Mouse (Mus musculus): ENCODE measurements around the gene Tex12. TPM values are rescaled to one million over a fixed set of nuclear protein-coding genes. Genes with fewer than 3 reads are reported as not detected.

Gene Tex12
- polyA plus RNA-seq, 1 experiment from 2014 or later, result not detected

- Histone ChIP-seq H3K27ac (replicated peaks; ENCODE audit: low read depth, low read length) (no peak overlapping the region), H3K27me3 (ENCODE audit: control insufficient read depth, insufficient read depth, low read length) (no peaks in the 10 kb centered on the region), H3K4me2 (ENCODE audit: low read depth, severe bottlenecking) (no peak overlapping the region), H3K9ac (ENCODE audit: low read length) (no peak overlapping the region), H3K9me3 (ENCODE audit: control insufficient read depth, low read length) (no peaks in the 10 kb centered on the region), H3K4me1 (ENCODE audit: control insufficient read depth, insufficient read depth, low read length) (no peaks in the 10 kb centered on the region), H3K4me3 (ENCODE audit: low read depth, low read length) (no peak overlapping the region), H3K36me3 (ENCODE audit: control insufficient read depth, insufficient read depth, low read length) (no peaks in the 10 kb centered on the region)
- ATAC-seq (ENCODE audit: insufficient number of reproducible peaks, low FRiP score, low TSS enrichment, low read depth) (no peak), DNase-seq (ENCODE audit: low spot score) (peak; percentile 51)
- 10% methylated on average over 2 of the region's 2 CpGs for WGBS
Measured at GRCm38 (mm10) chr9:50518781-50519180, 42.3 kb downstream of the Tex12 start.

- H3K4me3 ChIP-seq (ENCODE audit: low read depth, low read length), result no peak overlapping the region
- H3K9ac ChIP-seq (ENCODE audit: low read length), result no peak overlapping the region
- H3K9me3 ChIP-seq (ENCODE audit: control insufficient read depth, low read length), result no peaks in the 10 kb centered on the region
- no peaks in the 10 kb centered on the region for H3K36me3 ChIP-seq (ENCODE audit: control insufficient read depth, insufficient read depth, low read length)
- 88% methylated on average over 5 of the region's 5 CpGs for WGBS
- ATAC-seq (ENCODE audit: insufficient number of reproducible peaks, low FRiP score, low TSS enrichment, low read depth) (no peak), DNase-seq (ENCODE audit: low spot score) (no peak)
- no peaks in the 10 kb centered on the region for H3K4me1 ChIP-seq (ENCODE audit: control insufficient read depth, insufficient read depth, low read length)
- no peak overlapping the region for H3K27ac ChIP-seq (replicated peaks; ENCODE audit: low read depth, low read length)
- H3K4me2 ChIP-seq (ENCODE audit: low read depth, severe bottlenecking), result no peak overlapping the region
- H3K27me3 ChIP-seq (ENCODE audit: control insufficient read depth, insufficient read depth, low read length), result no peaks in the 10 kb centered on the region
Measured at GRCm38 (mm10) chr9:50515462-50515861, 45.7 kb downstream of the Tex12 start.

GRCm38 (mm10) chr9:50507570-50507969 lies 53.6 kb downstream of the Tex12 start:
- Histone ChIP-seq H3K27me3 (ENCODE audit: control insufficient read depth, insufficient read depth, low read length) (no peaks in the 10 kb centered on the region), H3K9ac (ENCODE audit: low read length) (no peak overlapping the region), H3K4me2 (ENCODE audit: low read depth, severe bottlenecking) (no peak overlapping the region), H3K27ac (replicated peaks; ENCODE audit: low read depth, low read length) (no peak overlapping the region), H3K9me3 (ENCODE audit: control insufficient read depth, low read length) (no peaks in the 10 kb centered on the region), H3K36me3 (ENCODE audit: control insufficient read depth, insufficient read depth, low read length) (no peaks in the 10 kb centered on the region), H3K4me1 (ENCODE audit: control insufficient read depth, insufficient read depth, low read length) (no peaks in the 10 kb centered on the region), H3K4me3 (ENCODE audit: low read depth, low read length) (no peak overlapping the region)
- WGBS, result 87% methylated on average over 7 of the region's 7 CpGs
- DNase-seq (ENCODE audit: low spot score), result no peak
- no peak for ATAC-seq (ENCODE audit: insufficient number of reproducible peaks, low FRiP score, low TSS enrichment, low read depth)

Other genes starting within 250 kb of the Tex12 start
- gene Rpl10-ps3, start 216.4 kb downstream of the Tex12 start, polyA plus RNA-seq (2014; fragmentation: Nextera tagmentation; extraction: Ambion mirVana), result 198 and 225 TPM in 2 replicates
- gene Plet1, start 66.8 kb downstream of the Tex12 start, polyA plus RNA-seq (2014; fragmentation: Nextera tagmentation; extraction: Ambion mirVana), result 0.28 and 0.35 TPM in 2 replicates
- 55.3 and 58.0 TPM in 2 replicates for gene Pts, start 32.6 kb downstream of the Tex12 start, polyA plus RNA-seq (2014; fragmentation: Nextera tagmentation; extraction: Ambion mirVana)
- 0.85 and 0.88 TPM in 2 replicates for gene Il18, start 6.5 kb downstream of the Tex12 start, polyA plus RNA-seq (2014; fragmentation: Nextera tagmentation; extraction: Ambion mirVana)
- 0.16 and 0.17 TPM in 2 replicates for gene Bco2, start 6.1 kb downstream of the Tex12 start, polyA plus RNA-seq (2014; fragmentation: Nextera tagmentation; extraction: Ambion mirVana)
- 293 and 303 TPM in 2 replicates for gene Sdhd, start 42.5 kb upstream of the Tex12 start, polyA plus RNA-seq (2014; fragmentation: Nextera tagmentation; extraction: Ambion mirVana)
- 297 and 308 TPM in 2 replicates for gene Timm8b, start 42.6 kb upstream of the Tex12 start, polyA plus RNA-seq (2014; fragmentation: Nextera tagmentation; extraction: Ambion mirVana)
- gene Pih1d2, start 56.0 kb upstream of the Tex12 start, polyA plus RNA-seq (2014; fragmentation: Nextera tagmentation; extraction: Ambion mirVana), result 5.0 and 5.6 TPM in 2 replicates
- gene Nkapd1, start 56.1 kb upstream of the Tex12 start, polyA plus RNA-seq (2014; fragmentation: Nextera tagmentation; extraction: Ambion mirVana), result 29.7 and 32.3 TPM in 2 replicates
- gene Dlat, start 98.5 kb upstream of the Tex12 start, polyA plus RNA-seq (2014; fragmentation: Nextera tagmentation; extraction: Ambion mirVana), result 60.0 and 63.7 TPM in 2 replicates
- 27.6 and 30.6 TPM in 2 replicates for gene Dixdc1, start 178.2 kb upstream of the Tex12 start, polyA plus RNA-seq (2014; fragmentation: Nextera tagmentation; extraction: Ambion mirVana)
- 1.7 and 2.8 TPM in 2 replicates for gene 2310030G06Rik, start 185.2 kb upstream of the Tex12 start, polyA plus RNA-seq (2014; fragmentation: Nextera tagmentation; extraction: Ambion mirVana)
- gene Cryab, start 190.0 kb upstream of the Tex12 start, polyA plus RNA-seq (2014; fragmentation: Nextera tagmentation; extraction: Ambion mirVana), result 8.9 and 13.3 TPM in 2 replicates
- 3.1 and 3.5 TPM in 2 replicates for gene Hspb2, start 191.0 kb upstream of the Tex12 start, polyA plus RNA-seq (2014; fragmentation: Nextera tagmentation; extraction: Ambion mirVana)
- gene Fdxacb1, start 206.9 kb upstream of the Tex12 start, polyA plus RNA-seq (2014; fragmentation: Nextera tagmentation; extraction: Ambion mirVana), result 11.8 and 12.5 TPM in 2 replicates
- gene Alg9, start 213.7 kb upstream of the Tex12 start, polyA plus RNA-seq (2014; fragmentation: Nextera tagmentation; extraction: Ambion mirVana), result 36.9 and 40.4 TPM in 2 replicates
- gene 1110032A03Rik, start 214.2 kb upstream of the Tex12 start, polyA plus RNA-seq (2014; fragmentation: Nextera tagmentation; extraction: Ambion mirVana), result 28.9 and 30.7 TPM in 2 replicates

Measured in limb, embryonic 11.5 days (tissue).